Mouse (Mus musculus): Measurements from ENCODE around the gene Rpl37a. TPM values are rescaled to one million over a fixed set of nuclear protein-coding genes. Genes with fewer than 3 reads are reported as not detected.
A peak's percentile ranks its signal among the peaks of the same experiment; 100 is the strongest.

Rpl37a gene
- polyA plus RNA-seq (2016; fragmentation: Nextera tagmentation; extraction: Ambion mirVana) = 1,106 and 1,125 TPM in 2 replicates

DNA sequence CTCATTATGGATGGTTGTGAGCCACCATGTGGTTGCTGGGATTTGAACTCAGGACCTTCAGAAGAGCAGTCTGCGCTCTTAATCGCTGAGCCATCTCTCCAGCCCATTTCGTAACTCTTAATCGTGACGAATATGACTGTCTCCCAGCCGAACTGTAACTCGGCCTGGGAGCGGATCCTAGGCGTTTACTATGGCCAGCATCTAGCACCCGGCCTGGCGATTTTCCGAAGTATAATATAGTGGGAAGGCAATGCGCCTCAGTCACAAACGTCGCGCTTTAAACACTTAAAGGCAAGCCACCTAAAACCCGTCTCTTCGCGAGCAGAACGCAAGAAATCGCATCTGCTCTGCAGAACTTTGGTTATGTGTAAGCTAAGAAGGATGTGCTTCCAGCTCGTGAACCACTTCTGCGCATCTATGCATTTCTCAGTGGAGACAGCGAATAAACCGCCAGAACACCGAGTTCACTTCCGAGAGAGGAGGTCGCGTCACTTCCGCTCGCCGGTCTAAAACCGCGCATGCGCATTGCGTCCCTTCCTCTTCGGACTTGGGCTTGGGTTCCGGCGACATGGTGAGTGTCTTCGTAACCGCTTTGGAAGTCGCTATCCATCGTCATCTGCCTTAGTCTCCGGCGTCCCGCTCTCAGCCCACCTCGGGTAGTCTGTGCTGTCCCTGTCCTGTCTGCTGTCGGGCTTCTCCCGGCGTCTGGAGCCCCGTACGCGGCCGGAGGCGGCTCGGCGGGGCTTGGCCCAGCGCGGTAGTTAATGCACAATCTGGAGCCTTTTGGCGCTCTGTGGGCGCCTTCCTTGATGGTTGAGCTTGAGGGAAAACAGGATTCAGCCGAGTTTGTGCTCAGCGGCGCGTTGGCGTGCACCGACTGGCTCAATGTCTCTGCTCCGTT, at the start of gene Rpl37a:
Rpl37a (plus strand) TSS at position 538 of the 901 bp plus-strand sequence.
- peak within 1 kb of the TSS; percentile 82 for H3K4me2 ChIP-seq
- WGBS = 2% methylated on average over 68 of the region's 68 CpGs
- H3K4me1 ChIP-seq (replicated peaks) = peaks cover 13% of the 10 kb centered on the region
- peak within 1 kb of the TSS; percentile 94 for H3K9ac ChIP-seq
- peak; percentile 90 for ATAC-seq (ENCODE audit: insufficient number of reproducible peaks, low FRiP score)
- H3K36me3 ChIP-seq = peaks cover 29% of the 10 kb centered on the region
- H3K9me3 ChIP-seq (replicated peaks) = no peaks in the 10 kb centered on the region
- H3K27ac ChIP-seq (ENCODE audit: poor library complexity, severe bottlenecking) = peak within 1 kb of the TSS; percentile 86
- no peaks in the 10 kb centered on the region for H3K27me3 ChIP-seq (replicated peaks)
- H3K4me3 ChIP-seq = peak within 1 kb of the TSS; percentile 76

DNA sequence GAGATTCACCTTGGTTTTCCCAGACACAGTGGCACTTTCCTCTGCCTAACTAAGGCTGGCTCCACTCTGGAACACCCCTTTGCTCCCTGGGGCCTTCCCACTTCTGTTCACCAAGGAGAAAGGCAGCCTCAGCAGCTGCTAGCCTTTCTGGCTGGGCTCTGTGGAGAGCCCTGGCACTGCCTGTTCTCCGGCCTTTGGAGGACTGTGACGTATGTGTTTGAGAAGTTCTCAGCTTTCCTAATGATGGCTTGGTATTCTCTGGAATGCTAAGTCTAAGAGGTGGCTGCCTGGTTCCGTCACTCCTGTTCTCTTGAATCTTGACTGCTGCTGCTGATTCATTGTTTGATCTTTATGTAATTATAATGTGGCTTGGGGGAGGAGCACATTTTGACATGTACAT, 38.0 kb upstream of the Rpl37a start:
- Histone ChIP-seq H3K27ac (ENCODE audit: poor library complexity, severe bottlenecking) (no peak overlapping the region), H3K4me1 (replicated peaks) (no peaks in the 10 kb centered on the region), H3K27me3 (replicated peaks) (no peaks in the 10 kb centered on the region), H3K9ac (no peak overlapping the region), H3K36me3 (no peaks in the 10 kb centered on the region), H3K4me3 (no peak overlapping the region), H3K4me2 (no peak overlapping the region), H3K9me3 (replicated peaks) (no peaks in the 10 kb centered on the region)
- WGBS = 46% methylated on average over 3 of the region's 3 CpGs
- ATAC-seq (ENCODE audit: insufficient number of reproducible peaks, low FRiP score) = no peak

DNA sequence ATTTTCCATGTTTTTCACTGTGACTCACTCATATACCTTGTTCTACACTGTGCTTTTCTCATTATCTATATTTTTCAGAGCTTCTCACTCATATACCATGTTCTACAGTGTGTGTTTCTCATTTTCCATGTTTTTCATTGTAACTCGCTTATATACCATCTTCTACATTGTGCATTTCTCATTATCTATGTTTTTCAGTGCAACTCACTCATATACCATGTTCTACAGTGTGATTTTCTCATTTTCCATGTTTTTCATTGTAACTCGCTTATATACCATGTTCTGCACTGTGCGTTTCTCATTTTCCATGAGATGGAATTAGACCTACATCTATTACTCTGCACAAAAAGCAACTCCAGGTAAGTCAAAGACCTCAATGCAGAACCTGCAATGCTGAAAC, 14.8 kb upstream of the Rpl37a start:
- ATAC-seq (ENCODE audit: insufficient number of reproducible peaks, low FRiP score) = no peak
- WGBS = 41% methylated on average over 3 of the region's 3 CpGs

DNA sequence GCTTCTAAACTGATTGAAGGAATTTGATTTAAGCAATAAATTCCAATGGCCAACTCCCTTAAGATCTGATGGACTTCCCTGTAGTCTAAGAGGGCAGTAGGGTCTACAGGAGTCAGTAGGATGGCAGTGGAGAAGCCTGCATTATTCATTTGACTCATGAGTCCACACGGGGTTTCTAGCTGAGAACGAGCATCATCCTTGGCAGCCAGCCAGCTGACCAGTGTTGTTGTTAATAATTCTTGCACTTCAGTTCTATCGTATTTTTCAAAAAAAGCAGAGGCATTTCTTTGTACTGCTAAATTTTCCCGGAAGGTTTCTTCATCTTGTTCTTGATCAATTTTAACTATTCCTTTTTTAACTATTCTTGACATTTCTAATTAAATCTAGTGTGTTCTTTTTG, 12.4 kb upstream of the Rpl37a start:
- no peak overlapping the region for H3K27ac ChIP-seq (ENCODE audit: poor library complexity, severe bottlenecking)
- no peak overlapping the region for H3K9ac ChIP-seq
- H3K36me3 ChIP-seq = no peaks in the 10 kb centered on the region
- WGBS = 62% methylated on average over 4 of the region's 4 CpGs
- H3K4me1 ChIP-seq (replicated peaks) = no peaks in the 10 kb centered on the region
- H3K4me3 ChIP-seq = no peak overlapping the region
- H3K9me3 ChIP-seq (replicated peaks) = no peaks in the 10 kb centered on the region
- no peak for ATAC-seq (ENCODE audit: insufficient number of reproducible peaks, low FRiP score)
- no peak overlapping the region for H3K4me2 ChIP-seq
- H3K27me3 ChIP-seq (replicated peaks) = no peaks in the 10 kb centered on the region

More for the DNA sequence above, 14.8 kb upstream of the Rpl37a start:
- H3K4me2 ChIP-seq = no peak overlapping the region
- H3K36me3 ChIP-seq = no peaks in the 10 kb centered on the region
- no peak overlapping the region for H3K4me3 ChIP-seq
- no peaks in the 10 kb centered on the region for H3K4me1 ChIP-seq (replicated peaks)
- H3K27ac ChIP-seq (ENCODE audit: poor library complexity, severe bottlenecking) = no peak overlapping the region
- H3K9me3 ChIP-seq (replicated peaks) = no peaks in the 10 kb centered on the region
- H3K9ac ChIP-seq = no peak overlapping the region
- H3K27me3 ChIP-seq (replicated peaks) = no peaks in the 10 kb centered on the region

GRCm38 (mm10) chr1:72700479-72700878, 10.6 kb upstream of the Rpl37a start, which contains the start of gene Ankar:
Ankar (minus strand) TSS chr1:72700579.
- Histone ChIP-seq H3K27me3 (replicated peaks) (no peaks in the 10 kb centered on the region), H3K4me1 (replicated peaks) (no peaks in the 10 kb centered on the region), H3K9ac (no peak within 1 kb of the TSS), H3K36me3 (no peaks in the 10 kb centered on the region), H3K4me3 (no peak within 1 kb of the TSS), H3K27ac (ENCODE audit: poor library complexity, severe bottlenecking) (no peak within 1 kb of the TSS), H3K4me2 (no peak within 1 kb of the TSS), H3K9me3 (replicated peaks) (no peaks in the 10 kb centered on the region)
- WGBS = 76% methylated on average over 11 of the region's 11 CpGs
- ATAC-seq (ENCODE audit: insufficient number of reproducible peaks, low FRiP score) = no peak

GRCm38 (mm10) chr1:72707525-72707924, 3.6 kb upstream of the Rpl37a start:
- Histone ChIP-seq H3K27me3 (replicated peaks) (no peaks in the 10 kb centered on the region), H3K4me1 (replicated peaks) (peaks cover 3% of the 10 kb centered on the region), H3K9ac (no peak overlapping the region), H3K36me3 (peaks cover under 1% of the 10 kb centered on the region; the same call in 1 of the 2 replicates), H3K27ac (ENCODE audit: poor library complexity, severe bottlenecking) (no peak overlapping the region), H3K9me3 (replicated peaks) (no peaks in the 10 kb centered on the region), H3K4me3 (no peak overlapping the region), H3K4me2 (no peak overlapping the region)
- 45% methylated on average over 4 of the region's 4 CpGs for WGBS
- no peak for ATAC-seq (ENCODE audit: insufficient number of reproducible peaks, low FRiP score)

DNA sequence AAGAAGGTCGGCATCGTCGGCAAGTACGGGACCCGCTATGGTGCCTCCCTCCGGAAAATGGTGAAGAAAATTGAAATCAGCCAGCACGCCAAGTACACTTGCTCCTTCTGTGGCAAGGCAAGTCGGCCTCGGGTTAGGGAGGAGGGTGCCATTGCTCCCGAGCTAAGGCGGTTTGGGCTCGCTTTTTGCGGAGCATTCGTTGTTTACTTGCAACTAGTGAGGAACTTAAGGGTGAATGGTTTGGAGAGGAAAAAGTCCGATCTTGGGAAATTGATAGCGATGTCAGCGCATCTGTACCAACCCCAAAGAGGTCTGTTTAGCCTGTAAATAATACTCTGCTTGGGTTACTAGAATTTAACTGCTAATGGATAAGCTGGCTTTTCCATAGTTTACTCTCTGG, 594 bp downstream of the Rpl37a start:
- no peaks in the 10 kb centered on the region for H3K9me3 ChIP-seq (replicated peaks)
- peak; percentile 13; the same call in 1 of the 2 replicates for ATAC-seq (ENCODE audit: insufficient number of reproducible peaks, low FRiP score)
- H3K27me3 ChIP-seq (replicated peaks) = no peaks in the 10 kb centered on the region
- H3K36me3 ChIP-seq = peaks cover 29% of the 10 kb centered on the region
- H3K4me2 ChIP-seq = peak overlapping the region; percentile 82
- peak overlapping the region; percentile 76 for H3K4me3 ChIP-seq
- 1% methylated on average over 17 of the region's 17 CpGs for WGBS
- H3K27ac ChIP-seq (ENCODE audit: poor library complexity, severe bottlenecking) = peak overlapping the region; percentile 86
- H3K9ac ChIP-seq = peak overlapping the region; percentile 94
- H3K4me1 ChIP-seq (replicated peaks) = peaks cover 13% of the 10 kb centered on the region

GRCm38 (mm10) chr1:72714547-72714946, 3.5 kb downstream of the Rpl37a start:
- H3K4me1 ChIP-seq (replicated peaks) = peaks cover 13% of the 10 kb centered on the region
- H3K9me3 ChIP-seq (replicated peaks) = no peaks in the 10 kb centered on the region
- H3K27me3 ChIP-seq (replicated peaks) = no peaks in the 10 kb centered on the region
- H3K4me2 ChIP-seq = no peak overlapping the region
- peaks cover 29% of the 10 kb centered on the region for H3K36me3 ChIP-seq
- no peak for ATAC-seq (ENCODE audit: insufficient number of reproducible peaks, low FRiP score)
- H3K27ac ChIP-seq (ENCODE audit: poor library complexity, severe bottlenecking) = no peak overlapping the region
- no peak overlapping the region for H3K4me3 ChIP-seq
- H3K9ac ChIP-seq = no peak overlapping the region
- WGBS = 71% methylated on average over 4 of the region's 4 CpGs

DNA sequence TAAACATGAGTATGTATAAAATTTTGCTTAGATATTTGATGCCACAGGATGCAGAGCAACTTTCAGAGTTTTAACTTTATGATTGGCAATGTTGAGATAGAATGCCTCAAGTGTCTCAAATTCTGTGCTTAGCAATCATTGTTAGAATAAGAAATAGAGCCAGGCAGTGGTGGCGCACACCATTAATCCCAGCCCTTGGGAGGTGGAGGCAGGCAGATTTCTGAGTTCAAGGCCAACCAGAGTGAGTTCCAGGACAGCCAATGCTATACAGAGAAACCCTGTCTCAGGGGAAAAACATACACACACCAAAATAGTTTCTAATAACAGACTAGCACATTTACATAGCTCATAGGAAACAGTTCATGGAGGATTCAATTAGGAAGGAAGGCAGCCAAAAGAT, 4.0 kb downstream of the Rpl37a start:
- no peak overlapping the region for H3K4me3 ChIP-seq
- peaks cover 13% of the 10 kb centered on the region for H3K4me1 ChIP-seq (replicated peaks)
- no peak overlapping the region for H3K4me2 ChIP-seq
- 87% methylated on average over 1 of the region's 1 CpGs for WGBS
- H3K27ac ChIP-seq (ENCODE audit: poor library complexity, severe bottlenecking) = no peak overlapping the region
- no peaks in the 10 kb centered on the region for H3K9me3 ChIP-seq (replicated peaks)
- no peaks in the 10 kb centered on the region for H3K27me3 ChIP-seq (replicated peaks)
- peaks cover 31% of the 10 kb centered on the region for H3K36me3 ChIP-seq
- no peak for ATAC-seq (ENCODE audit: insufficient number of reproducible peaks, low FRiP score)
- no peak overlapping the region for H3K9ac ChIP-seq

DNA sequence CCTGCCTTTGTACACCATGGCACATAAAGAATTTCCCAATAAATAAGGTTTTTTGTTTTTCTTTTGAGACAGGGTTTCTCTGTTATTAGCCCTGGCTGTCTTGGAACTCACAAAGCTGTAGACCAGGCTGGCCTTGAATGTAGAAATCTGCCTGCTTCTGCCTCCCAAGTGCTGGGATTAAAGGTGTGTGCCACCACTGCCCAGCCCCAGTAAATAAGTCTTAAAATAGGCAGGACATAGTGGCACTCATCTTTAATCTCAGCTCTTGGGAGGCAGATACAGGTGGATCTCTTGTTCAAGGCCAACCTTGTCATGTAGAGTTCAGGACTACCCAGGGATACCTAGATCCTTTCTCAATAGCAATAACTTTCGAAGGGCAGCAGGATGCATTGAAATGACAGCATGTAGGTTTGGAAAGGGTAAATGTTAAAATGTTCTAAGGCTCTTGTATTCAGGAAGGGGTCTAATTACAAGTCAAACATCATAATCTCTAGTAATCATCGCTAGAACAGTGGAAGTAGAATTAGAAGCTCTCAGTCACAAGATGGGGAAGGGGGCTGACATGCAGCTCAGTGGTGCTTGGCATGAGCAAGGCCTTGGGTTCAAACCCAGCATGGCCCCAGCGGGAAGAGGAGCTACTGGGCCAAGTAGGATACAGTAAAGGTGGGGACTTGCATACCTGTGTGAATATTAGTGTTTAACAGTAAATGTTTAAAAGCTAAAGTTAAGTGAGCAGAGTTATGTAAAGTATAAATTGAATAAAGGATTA, 4.7 kb downstream of the Rpl37a start:
- whole genome bisulfite sequencing = 74% methylated on average over 3 of the region's 3 CpGs
- no peak overlapping the region for H3K27ac ChIP-seq (ENCODE audit: poor library complexity, severe bottlenecking)
- H3K9ac ChIP-seq = no peak overlapping the region
- ATAC-seq (ENCODE audit: insufficient number of reproducible peaks, low FRiP score) = no peak
- H3K9me3 ChIP-seq (replicated peaks) = no peaks in the 10 kb centered on the region
- peaks cover 13% of the 10 kb centered on the region for H3K4me1 ChIP-seq (replicated peaks)
- H3K4me2 ChIP-seq = no peak overlapping the region
- H3K36me3 ChIP-seq = peaks cover 33% of the 10 kb centered on the region
- no peaks in the 10 kb centered on the region for H3K27me3 ChIP-seq (replicated peaks)
- no peak overlapping the region for H3K4me3 ChIP-seq

DNA sequence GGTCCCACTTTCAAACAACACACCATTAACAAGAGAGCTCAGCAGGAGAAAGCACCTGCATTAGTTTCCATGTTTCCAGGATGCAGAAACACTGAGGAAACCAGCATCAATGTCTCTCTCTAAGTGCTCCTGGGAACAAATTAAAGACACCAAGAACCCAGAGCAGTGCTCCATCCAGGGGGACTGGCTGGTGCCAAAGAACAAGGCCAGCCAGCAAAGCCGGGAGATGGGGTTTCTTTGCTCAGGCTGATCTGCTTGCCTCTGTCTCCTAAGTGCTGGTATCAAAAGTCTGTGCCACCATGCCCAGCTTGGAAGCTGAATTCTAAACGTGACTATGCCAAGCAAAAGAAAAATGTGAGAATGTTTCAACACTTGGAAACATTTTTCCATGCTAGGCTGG, 5.3 kb downstream of the Rpl37a start:
- no peak for ATAC-seq (ENCODE audit: insufficient number of reproducible peaks, low FRiP score)
- 53% methylated on average over 2 of the region's 2 CpGs for WGBS
- no peak overlapping the region for H3K27ac ChIP-seq (ENCODE audit: poor library complexity, severe bottlenecking)

More for the DNA sequence above, 5.3 kb downstream of the Rpl37a start:
- Histone ChIP-seq H3K36me3 (peaks cover 33% of the 10 kb centered on the region), H3K4me1 (replicated peaks) (peaks cover 13% of the 10 kb centered on the region), H3K4me2 (no peak overlapping the region), H3K4me3 (no peak overlapping the region), H3K9me3 (replicated peaks) (no peaks in the 10 kb centered on the region), H3K27me3 (replicated peaks) (no peaks in the 10 kb centered on the region), H3K9ac (no peak overlapping the region)
